Mouse (Mus musculus) liver, embryonic 14.5 days (tissue): ENCODE data around the gene Gm10964.

Experiments
- CTCF ChIP-seq: IDR thresholded peaks from 2 replicates; pipeline ENCODE4 v1.5.1; 2016; ENCODE audit warnings: antibody characterized with exemption, low read depth, control low read depth
- EP300 ChIP-seq: IDR thresholded peaks from 2 replicates; pipeline ENCODE4 v1.6.1; 2016; ENCODE audit warnings: antibody characterized with exemption, low read depth

- TF ChIP-seq CTCF: no peak
- no peak for TF ChIP-seq EP300
Observed at GRCm38 (mm10) chr3:103745001-103745770, 6.0 kb downstream of the Gm10964 start.
